Mouse (Mus musculus) kidney, embryonic 15.5 days (tissue): ENCODE measurements around the gene Vwa1. TPM values are rescaled to one million over a fixed set of nuclear protein-coding genes. Genes with fewer than 3 reads are reported as not detected.
"Not testable (repeated sequence)": the region's sequence is repeated elsewhere in the genome, so short reads cannot be mapped to it uniquely, and the experiment has no call there.

ENCODE experiments used
- ATAC-seq: fragments of 200-750 bp; cut with Nextera tagmentation; replicated peaks from 2 replicates; pipeline ENCODE4 v1.8.0; 2017; ENCODE audit warnings: moderate TSS enrichment; ENCODE audit not compliant: low FRiP score
- H3K27ac ChIP-seq: fragments of 300-500 bp; sonication (generic); 2 replicates; pipeline ENCODE4 v1.5.1; 2015; ENCODE audit warnings: mild to moderate bottlenecking, inconsistent platforms
- H3K27me3 ChIP-seq: fragments of 300-500 bp; sonication (generic); 2 replicates; pipeline ENCODE4 v1.6.1; 2015; ENCODE audit warnings: inconsistent platforms
- H3K36me3 ChIP-seq: fragments of 300-500 bp; sonication (generic); 2 replicates; pipeline ENCODE4 v1.6.1; 2015; ENCODE audit warnings: inconsistent platforms
- H3K4me1 ChIP-seq: fragments of 300-500 bp; sonication (generic); 2 replicates; pipeline ENCODE4 v1.6.1; 2015; ENCODE audit warnings: inconsistent platforms
- H3K4me2 ChIP-seq: fragments of 300-500 bp; sonication (generic); 2 replicates; pipeline ENCODE4 v1.6.1; 2015; ENCODE audit warnings: moderate library complexity, mild to moderate bottlenecking, inconsistent platforms
- H3K4me3 ChIP-seq: fragments of 300-500 bp; sonication (generic); replicated peaks from 2 replicates; pipeline ENCODE4 v1.5.1; 2015; ENCODE audit warnings: mild to moderate bottlenecking, inconsistent platforms
- H3K9ac ChIP-seq: fragments of 300-500 bp; sonication (generic); 2 replicates; pipeline ENCODE4 v1.6.1; 2015; ENCODE audit warnings: mild to moderate bottlenecking, inconsistent platforms
- H3K9me3 ChIP-seq: fragments of 300-500 bp; sonication (generic); replicated peaks from 2 replicates; pipeline ENCODE4 v1.6.1; 2016; ENCODE audit warnings: inconsistent platforms
- WGBS: fragments of 180-500 bp; shearing (Covaris S2); methylation state at CpG from one replicate; pipeline ENCODE4 v1.1.7; 2015; ENCODE audit warnings: mixed read lengths; 5-methylcytosine and 5-hydroxymethylcytosine counted together
- polyA plus RNA-seq: library from polyadenylated mRNA; unstranded; fragments of >200 nt; fragmentation: Nextera tagmentation; extraction: Ambion mirVana; gene quantifications from 2 replicates; pipeline ENCODE4 v1.2.1, GENCODE M21; 2015

The Vwa1 gene
- polyA plus RNA-seq, 1 experiment from 2014 or later: 7.7 TPM

DNA sequence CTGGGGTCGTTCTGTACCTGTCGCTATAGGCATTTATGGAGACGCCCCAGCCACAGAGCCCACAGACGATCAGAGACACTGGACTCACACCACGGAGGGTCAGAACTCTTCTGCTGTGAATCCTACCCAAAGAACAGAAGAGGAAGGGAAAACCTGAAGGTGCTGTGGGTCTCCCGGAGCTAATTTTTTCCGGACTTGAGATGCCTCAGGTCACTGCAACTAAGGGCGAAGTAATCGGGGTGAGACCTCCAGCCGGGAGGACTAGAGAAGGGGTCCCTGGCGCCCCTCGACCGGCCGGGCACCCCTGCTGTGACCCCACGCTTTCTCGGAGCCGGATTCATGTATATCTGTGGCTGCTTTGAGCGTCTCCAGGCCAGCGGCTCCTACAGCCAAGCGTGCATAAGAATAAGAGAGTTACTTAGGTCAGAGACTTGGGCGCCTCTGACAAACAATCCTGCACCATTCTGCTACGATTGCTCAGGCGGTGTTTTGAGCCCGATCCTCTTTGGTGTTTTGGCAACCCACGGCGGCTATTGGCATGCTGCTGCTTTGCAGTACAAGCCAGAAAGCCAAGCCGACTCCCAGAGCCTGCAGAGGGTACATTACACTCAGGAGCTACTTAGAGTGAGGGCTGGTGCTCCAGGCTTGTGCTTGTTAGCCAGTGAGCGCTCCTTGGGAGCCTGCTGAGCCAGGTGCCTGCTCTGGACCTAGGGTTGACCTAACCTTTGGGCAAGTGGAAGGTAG lies 13.0 kb downstream of the Vwa1 start:
- Histone ChIP-seq H3K9me3 (no peaks in the 10 kb centered on the region), H3K9ac (peak overlapping the region; percentile 69), H3K4me3 (peak overlapping the region; percentile 71), H3K4me2 (peak overlapping the region; percentile 94), H3K4me1 (peaks cover 32% of the 10 kb centered on the region), H3K36me3 (peaks cover 13% of the 10 kb centered on the region), H3K27me3 (no peaks in the 10 kb centered on the region), H3K27ac (peak overlapping the region; percentile 73)
- WGBS: 2% methylated on average over 28 of the region's 28 CpGs
- peak; percentile 9; the same call in 1 of the 2 replicates for ATAC-seq

DNA sequence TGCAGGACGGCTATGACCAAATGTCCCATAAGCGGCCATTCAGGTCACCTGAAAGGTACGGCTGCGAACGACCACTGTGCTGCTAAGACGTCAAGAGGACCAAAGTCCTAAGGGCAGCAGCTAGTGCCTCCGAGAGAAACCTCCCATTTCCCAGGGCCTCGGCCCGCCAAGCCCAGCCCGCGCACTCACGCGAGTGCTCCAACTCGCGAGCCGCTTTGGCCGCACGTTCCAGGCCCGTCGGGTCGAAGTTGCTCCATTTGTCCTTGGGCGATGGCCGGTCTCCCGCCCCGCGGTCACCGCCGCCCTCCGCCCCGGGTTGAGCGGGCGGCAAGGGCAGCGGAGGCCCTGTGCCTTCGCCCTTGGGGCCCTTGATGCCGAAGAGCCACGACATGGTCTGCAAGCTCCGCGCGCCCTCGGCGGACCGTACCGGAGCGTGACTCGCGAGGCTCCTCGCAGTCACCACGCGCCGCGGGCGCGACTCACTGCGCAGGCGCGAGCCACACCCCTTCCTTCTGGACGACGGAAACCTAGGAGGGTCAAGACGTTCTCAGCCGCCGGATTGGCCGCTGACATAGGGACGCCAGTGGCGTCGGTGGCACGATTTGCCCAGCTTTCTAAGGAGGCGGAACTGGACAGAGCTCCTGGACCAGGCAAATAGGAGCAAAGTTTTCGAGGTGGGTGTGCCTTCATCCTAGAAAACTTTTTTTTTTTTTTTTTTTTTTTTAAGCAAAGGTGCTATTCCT lies 13.7 kb downstream of the Vwa1 start, which contains the start of gene Atad3a:
TSS of gene Atad3a (minus strand) at position 481 of the 743 bp plus-strand sequence.
- WGBS: under 1% methylated on average over 58 of the region's 68 CpGs
- no peaks in the 10 kb centered on the region for H3K9me3 ChIP-seq

DNA sequence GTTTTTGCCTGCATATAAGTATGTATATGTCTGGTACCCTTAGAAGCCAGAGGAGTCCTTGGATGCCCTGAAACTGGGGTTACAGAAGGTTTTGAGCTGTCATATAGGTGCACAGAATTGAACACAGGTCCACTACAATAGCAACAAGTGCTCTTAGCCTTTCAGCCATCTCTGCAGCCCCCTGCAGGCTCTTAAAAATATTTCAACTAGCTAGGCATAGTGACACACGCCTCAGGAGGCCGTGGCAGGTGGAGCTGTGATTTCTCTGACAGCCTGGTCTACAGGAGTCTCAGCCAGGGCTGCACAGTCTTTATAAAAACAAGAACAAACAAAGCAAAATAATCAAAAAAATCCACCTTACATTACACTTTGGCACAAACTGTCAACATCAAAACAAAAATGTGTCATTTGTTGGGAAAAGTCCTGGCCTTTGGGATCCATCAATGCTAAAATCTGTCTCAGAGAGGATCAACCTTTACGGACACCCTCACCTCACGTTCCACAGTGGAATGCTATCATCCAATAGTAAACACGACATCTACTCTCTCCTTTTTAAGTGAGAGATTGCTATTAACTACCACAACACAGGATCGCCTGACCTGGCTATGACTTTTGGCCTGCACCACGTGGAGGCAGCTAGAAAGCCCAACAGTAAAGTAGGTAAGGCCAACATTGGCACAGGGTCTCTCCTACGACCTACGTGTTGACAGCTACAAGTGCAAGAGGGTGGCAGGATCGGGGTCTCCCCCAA lies 14.5 kb downstream of the Vwa1 start:
- WGBS: 3% methylated on average over 10 of the region's 10 CpGs
- Histone ChIP-seq H3K9ac (peak overlapping the region; percentile 68), H3K9me3 (no peaks in the 10 kb centered on the region), H3K27ac (peak overlapping the region; percentile 82), H3K27me3 (no peaks in the 10 kb centered on the region), H3K36me3 (peaks cover 28% of the 10 kb centered on the region), H3K4me2 (peak overlapping the region; percentile 94), H3K4me1 (peaks cover 32% of the 10 kb centered on the region), H3K4me3 (peak overlapping the region; percentile 71)
- no peak for ATAC-seq

More for the DNA sequence above, 13.7 kb downstream of the Vwa1 start, which contains the start of gene Atad3a:
- H3K27ac ChIP-seq: peak within 1 kb of the TSS; percentile 82
- H3K36me3 ChIP-seq: peaks cover 20% of the 10 kb centered on the region
- H3K27me3 ChIP-seq: no peaks in the 10 kb centered on the region
- H3K4me3 ChIP-seq: peak within 1 kb of the TSS; percentile 71
- peaks cover 32% of the 10 kb centered on the region for H3K4me1 ChIP-seq
- H3K4me2 ChIP-seq: peak within 1 kb of the TSS; percentile 94
- peak; percentile 97 for ATAC-seq
- peak within 1 kb of the TSS; percentile 69 for H3K9ac ChIP-seq

DNA sequence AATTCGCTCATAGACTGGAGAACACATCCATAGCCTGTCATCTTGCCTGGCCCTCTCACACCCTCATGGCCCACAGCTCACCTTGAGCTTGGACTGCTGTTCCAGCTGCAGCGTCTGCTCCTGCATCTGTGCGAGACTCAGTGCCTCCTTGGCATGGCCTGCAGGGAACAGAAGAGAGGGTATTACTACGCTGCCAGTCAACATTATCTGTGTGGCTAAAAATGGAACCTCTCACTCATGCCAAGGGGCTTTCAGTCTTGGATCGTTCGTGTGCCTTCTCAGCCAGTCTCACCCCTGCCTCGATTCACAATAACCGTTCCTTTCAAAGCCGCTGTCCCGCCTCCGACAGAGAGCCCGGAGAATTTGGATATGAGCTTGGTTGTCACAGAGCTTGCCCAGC lies 17.5 kb downstream of the Vwa1 start:
- 96% methylated on average over 12 of the region's 12 CpGs for WGBS
- no peak for ATAC-seq
- Histone ChIP-seq H3K4me2 (no peak overlapping the region), H3K4me1 (peaks cover 29% of the 10 kb centered on the region), H3K27ac (no peak overlapping the region), H3K27me3 (no peaks in the 10 kb centered on the region), H3K9me3 (no peaks in the 10 kb centered on the region), H3K9ac (no peak overlapping the region), H3K36me3 (peaks cover 55% of the 10 kb centered on the region), H3K4me3 (no peak overlapping the region)

DNA sequence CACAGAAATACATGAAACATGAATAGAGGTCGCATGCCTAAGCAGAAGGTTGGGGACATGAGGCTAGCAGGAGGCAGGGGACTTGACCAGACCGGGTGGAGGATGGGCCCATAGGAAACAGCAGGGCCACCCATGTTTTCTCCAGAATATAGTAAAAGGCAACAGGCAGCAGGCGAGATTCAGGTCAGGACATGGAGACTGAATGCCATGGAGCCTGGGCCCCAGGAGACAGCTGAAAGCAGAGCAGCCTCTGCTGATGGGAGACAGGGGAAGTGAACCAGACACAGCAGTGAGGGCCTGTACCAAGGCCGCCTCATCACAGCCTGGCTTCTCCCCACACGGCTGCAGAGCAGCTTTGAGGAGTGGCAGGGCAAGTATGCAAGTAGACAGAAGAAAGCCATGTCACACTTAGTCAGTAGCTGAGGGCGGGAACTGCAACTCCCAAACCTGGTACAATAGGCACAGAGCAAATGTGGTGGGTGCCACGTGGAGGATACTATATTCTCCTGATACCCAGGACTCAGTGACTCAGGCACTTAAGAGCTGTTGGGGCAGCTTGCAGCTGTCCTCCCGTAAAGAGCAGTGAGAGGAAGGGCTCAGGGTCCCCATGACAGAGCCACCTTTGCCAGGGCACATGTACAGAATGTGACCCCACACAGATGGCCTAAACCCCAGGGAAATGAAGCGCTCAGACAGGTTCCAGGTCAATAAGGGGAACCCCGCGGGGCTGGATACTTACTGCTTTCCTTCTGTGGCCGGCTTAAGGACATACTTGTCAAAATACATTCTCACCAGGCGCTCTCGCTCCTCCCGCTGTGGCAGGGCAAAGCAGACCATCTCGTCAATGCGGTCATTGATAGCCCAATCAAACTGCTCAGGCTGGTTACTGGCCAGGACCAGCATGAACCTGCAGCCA lies 27.7 kb downstream of the Vwa1 start:
- WGBS: 92% methylated on average over 17 of the region's 17 CpGs
- no peaks in the 10 kb centered on the region for H3K9me3 ChIP-seq
- no peak for ATAC-seq
- H3K36me3 ChIP-seq: peaks cover 99% of the 10 kb centered on the region
- no peak overlapping the region for H3K4me2 ChIP-seq
- no peak overlapping the region for H3K4me3 ChIP-seq
- H3K27ac ChIP-seq: no peak overlapping the region
- H3K4me1 ChIP-seq: no peaks in the 10 kb centered on the region
- no peak overlapping the region for H3K9ac ChIP-seq
- no peaks in the 10 kb centered on the region for H3K27me3 ChIP-seq

GRCm38 (mm10) chr4:155746036-155746548 lies 28.4 kb downstream of the Vwa1 start:
- no peak overlapping the region for H3K4me2 ChIP-seq
- H3K4me3 ChIP-seq: no peak overlapping the region
- no peak overlapping the region for H3K27ac ChIP-seq
- WGBS: 86% methylated on average over 8 of the region's 8 CpGs
- no peaks in the 10 kb centered on the region for H3K4me1 ChIP-seq
- no peak overlapping the region for H3K9ac ChIP-seq
- H3K9me3 ChIP-seq: no peaks in the 10 kb centered on the region
- ATAC-seq: no peak
- H3K36me3 ChIP-seq: peaks cover 99% of the 10 kb centered on the region
- no peaks in the 10 kb centered on the region for H3K27me3 ChIP-seq

DNA sequence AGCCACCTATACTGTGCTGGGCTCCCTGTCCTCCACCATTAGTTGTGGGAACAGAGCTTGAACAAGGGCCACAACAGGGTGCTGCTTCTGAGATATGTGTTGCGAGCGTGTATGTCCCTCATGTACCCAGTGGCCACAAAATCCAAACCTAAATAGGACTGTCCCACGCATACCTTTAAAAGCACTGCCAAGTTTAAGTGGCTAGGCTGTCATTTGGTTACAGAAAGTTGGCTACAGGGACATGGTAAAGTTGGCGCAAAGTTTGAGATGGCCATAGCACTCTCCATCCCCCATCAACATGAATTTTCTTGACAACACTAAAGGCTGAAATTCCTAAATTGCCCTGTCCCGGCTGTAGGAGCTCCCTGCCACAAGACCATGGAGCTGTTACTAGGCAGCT lies 29.4 kb downstream of the Vwa1 start:
- H3K9me3 ChIP-seq: no peaks in the 10 kb centered on the region
- WGBS: 91% methylated on average over 5 of the region's 5 CpGs
- ATAC-seq: no peak
- no peaks in the 10 kb centered on the region for H3K27me3 ChIP-seq
- no peak overlapping the region for H3K4me2 ChIP-seq
- no peak overlapping the region for H3K9ac ChIP-seq
- H3K4me3 ChIP-seq: no peak overlapping the region
- no peak overlapping the region for H3K27ac ChIP-seq
- no peaks in the 10 kb centered on the region for H3K4me1 ChIP-seq
- peaks cover 99% of the 10 kb centered on the region for H3K36me3 ChIP-seq

GRCm38 (mm10) chr4:155744474-155744873 lies 30.0 kb downstream of the Vwa1 start:
- no peak for ATAC-seq
- H3K4me1 ChIP-seq: no peaks in the 10 kb centered on the region
- H3K9me3 ChIP-seq: no peaks in the 10 kb centered on the region
- H3K27ac ChIP-seq: no peak overlapping the region
- no peak overlapping the region for H3K4me3 ChIP-seq
- H3K4me2 ChIP-seq: no peak overlapping the region
- H3K36me3 ChIP-seq: peaks cover 99% of the 10 kb centered on the region
- no peak overlapping the region for H3K9ac ChIP-seq
- H3K27me3 ChIP-seq: no peaks in the 10 kb centered on the region
- 91% methylated on average over 8 of the region's 8 CpGs for WGBS

DNA sequence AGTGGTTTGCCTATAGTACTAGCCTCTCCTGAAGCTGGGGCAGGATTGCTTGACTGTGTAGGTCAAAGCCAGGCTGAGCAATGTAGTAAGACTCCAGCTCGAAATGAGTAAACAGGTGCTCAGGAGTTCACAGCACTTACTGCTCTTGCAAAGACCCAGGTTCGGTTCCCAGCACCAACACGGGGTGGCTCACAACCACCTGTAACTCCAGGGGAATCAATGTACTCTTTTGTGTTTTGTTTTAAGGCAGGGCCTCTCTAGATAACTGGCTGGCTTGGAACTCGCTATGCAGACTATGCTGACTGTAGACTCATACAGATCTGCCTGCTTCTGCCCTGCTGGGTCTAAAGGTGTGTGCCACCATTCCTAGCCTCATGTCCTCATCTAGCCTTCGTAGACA lies 31.8 kb downstream of the Vwa1 start:
- no peak for ATAC-seq
- Histone ChIP-seq H3K27ac (no peak overlapping the region), H3K9me3 (no peaks in the 10 kb centered on the region), H3K27me3 (no peaks in the 10 kb centered on the region), H3K9ac (no peak overlapping the region), H3K4me3 (no peak overlapping the region), H3K4me2 (no peak overlapping the region), H3K4me1 (0 out of 2 replicates have a peak, but pooled peaks cover 6% of the 10 kb centered on the region), H3K36me3 (peaks cover 83% of the 10 kb centered on the region)
- WGBS: 95% methylated on average over 5 of the region's 5 CpGs

DNA sequence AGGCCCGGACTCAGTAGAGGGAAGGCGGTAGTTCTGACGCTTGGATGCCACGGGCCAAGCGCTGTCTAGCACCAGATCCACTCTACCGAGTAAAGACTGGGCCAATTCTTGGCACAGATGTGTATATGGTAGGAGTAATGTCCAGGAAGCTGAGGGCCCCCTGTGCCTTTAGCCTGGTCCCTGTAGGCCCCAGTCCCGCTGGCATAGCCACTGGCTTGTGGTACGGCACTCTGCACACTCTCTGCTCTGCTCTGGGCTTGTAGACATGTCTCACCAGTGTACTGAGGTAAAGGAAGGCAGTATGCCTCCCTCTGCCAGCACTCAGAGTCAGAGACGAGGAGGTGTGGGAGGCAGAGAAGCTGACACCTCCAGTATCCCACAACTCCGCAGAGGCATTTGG lies 33.8 kb downstream of the Vwa1 start:
- ATAC-seq, H3K4me3 ChIP-seq, H3K9ac ChIP-seq, H3K4me2 ChIP-seq, H3K27me3 ChIP-seq, H3K27ac ChIP-seq, H3K9me3 ChIP-seq: not testable (repeated sequence)
- Histone ChIP-seq H3K36me3 (peaks cover 75% of the 10 kb centered on the region), H3K4me1 (peaks cover 14% of the 10 kb centered on the region)
- 83% methylated on average over 10 of the region's 10 CpGs for WGBS
